Mouse (Mus musculus) cerebellum, adult 9-11 months (tissue): ENCODE results near the gene Chd2.
"Not testable (repeated sequence)": the region's sequence is repeated elsewhere in the genome, so short reads cannot be mapped to it uniquely, and the experiment has no call there.

ENCODE experiments used
- DNase-seq: peaks from one replicate; pipeline ENCODE4 v3.0.0; 2022

The Chd2 gene

DNA sequence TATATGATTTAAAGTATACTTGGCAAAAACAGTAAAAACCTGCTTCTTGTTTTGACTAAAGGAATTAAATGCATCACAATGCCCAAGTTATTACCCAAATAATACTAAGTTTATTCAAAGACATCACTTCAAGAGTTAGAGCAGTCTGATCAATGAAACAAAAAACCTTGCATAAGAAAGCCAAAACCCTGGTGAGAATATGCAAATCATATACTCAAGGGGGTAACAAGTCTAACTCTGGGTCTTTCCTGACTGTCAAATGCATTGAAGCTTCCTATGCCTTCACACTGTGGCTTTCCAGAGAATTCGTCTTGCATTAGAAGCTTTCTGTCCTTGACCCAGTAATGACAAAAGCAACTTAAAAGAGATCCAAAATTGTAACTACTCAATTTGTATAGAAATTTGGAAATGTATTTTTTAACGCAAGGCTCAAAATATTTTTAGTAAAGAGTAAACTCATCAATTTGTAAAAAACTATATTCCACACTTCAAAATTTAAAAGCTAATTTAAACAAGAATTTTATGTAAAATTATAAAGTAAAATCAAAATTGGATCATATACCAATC is 2.4 kb downstream of the Chd2 start:
- no peak for DNase-seq

DNA sequence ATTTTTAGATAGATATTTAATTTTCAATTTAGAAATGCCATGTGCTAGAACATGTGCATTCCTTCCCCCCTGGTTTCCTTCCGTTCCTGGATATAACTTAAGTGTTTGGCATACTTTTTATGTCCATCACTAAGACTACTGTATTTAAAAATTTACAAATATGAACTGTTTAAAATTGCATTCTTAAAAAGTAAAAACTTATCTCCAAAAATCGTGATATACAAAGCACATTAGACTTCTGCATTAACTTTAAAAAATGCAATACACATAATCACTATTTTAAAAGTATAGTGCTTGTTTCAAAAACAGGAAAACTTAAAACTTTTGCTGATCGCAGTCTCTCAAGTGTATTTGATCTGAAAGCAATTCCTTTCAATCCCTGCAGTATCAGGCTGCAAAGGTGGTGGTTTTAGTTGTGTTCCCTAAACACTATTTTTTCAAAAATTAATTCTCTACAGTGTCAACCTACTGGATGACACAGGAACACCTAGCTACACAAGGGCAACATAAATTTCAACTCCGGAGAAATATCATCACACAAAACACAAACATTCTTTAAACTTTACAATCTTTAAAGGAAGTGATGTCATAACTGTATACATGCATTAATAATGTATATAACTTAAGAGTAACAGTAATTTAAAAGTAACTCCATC is 3.1 kb downstream of the Chd2 start:
- no peak for DNase-seq

DNA sequence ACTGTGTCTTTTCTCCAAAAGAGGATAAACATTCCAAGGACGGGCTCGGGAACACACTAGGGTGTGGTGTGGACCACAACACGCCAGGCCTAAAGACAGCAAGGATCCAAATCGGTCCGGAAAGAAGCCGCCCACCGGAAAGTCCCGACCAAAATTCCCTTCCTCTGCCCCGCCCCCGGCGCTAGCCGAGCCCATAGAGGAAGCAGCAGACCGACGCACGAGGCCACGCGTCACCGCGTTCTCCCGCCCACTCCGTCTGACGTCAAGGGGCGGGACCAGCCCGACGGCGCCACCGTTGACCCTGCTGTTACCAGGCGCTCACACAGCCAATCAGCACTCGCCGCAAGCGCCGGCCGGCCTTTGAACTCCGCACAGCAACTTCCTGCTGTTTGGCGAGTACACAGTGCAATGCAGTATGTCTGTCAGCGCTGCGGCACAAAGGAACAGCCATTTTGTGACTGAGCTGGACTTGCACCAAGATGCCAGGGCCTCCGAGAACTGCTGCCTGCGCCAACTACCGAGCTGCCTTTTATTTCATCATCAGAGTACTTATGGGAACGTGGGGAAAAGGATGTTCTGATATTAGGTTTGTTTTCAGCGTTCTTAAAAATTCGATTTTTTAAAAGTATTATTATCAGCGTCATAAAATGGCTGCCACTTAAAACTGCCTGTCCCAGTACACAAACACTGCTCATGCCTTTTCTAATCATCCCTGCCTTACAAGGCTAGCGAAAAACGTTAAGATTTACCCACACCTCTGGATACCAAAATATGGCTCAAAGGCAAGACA is 3.8 kb downstream of the Chd2 start:
- DNase-seq = peak; percentile 100

DNA sequence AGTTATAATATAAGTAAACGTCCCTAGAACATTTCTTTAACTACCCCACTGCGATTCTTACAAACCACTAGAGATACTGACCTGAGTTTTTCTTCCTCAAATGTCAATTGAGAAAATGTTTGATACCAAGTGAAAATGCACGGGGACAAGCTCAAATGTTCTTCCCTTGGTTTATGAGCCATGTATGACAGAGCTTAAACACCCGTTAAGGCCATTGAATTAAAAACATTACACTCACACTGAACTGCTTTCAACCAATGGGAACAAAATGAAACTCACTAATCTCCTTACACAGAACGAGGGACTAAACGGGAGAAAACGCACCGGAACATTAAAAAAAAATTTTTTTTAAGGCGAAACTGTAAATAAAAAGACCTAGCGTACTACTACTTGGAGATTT is 4.4 kb downstream of the Chd2 start:
- no peak for DNase-seq

DNA sequence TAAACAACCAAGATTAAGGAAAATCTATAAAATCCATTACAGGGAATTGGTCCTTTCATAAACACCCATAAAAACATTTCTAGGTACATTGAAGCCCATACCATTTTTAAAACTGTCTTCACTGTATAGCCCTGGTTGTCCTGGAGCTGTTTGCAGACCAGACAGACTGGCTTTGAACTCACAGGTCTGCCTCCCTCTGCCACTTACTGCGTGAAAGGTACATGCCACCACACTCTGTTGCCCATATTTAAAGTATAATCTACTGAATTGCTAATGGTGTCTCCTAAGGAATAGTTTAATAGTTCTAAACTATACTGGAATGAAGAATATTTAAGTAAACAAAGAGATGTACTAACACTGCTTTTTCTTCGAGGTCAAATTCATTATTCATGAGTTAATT is 5.1 kb downstream of the Chd2 start:
- DNase-seq = no peak

DNA sequence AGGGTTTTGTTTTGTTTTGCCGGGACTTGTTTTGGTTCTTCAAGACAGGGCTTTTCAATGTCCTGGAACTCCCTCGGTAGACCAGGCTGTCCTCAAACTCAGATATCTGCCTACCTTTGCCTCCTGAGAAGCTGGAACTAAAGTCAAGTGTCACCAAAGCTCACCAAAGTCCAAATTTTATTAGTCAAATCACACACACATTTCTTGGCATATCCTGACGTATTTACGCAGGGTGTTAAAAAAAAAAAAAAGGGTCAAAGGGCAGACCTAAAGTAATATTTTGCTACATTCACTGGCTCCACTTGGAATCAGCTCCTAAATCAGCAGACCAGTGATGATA is 5.8 kb downstream of the Chd2 start:
- DNase-seq = no peak

DNA sequence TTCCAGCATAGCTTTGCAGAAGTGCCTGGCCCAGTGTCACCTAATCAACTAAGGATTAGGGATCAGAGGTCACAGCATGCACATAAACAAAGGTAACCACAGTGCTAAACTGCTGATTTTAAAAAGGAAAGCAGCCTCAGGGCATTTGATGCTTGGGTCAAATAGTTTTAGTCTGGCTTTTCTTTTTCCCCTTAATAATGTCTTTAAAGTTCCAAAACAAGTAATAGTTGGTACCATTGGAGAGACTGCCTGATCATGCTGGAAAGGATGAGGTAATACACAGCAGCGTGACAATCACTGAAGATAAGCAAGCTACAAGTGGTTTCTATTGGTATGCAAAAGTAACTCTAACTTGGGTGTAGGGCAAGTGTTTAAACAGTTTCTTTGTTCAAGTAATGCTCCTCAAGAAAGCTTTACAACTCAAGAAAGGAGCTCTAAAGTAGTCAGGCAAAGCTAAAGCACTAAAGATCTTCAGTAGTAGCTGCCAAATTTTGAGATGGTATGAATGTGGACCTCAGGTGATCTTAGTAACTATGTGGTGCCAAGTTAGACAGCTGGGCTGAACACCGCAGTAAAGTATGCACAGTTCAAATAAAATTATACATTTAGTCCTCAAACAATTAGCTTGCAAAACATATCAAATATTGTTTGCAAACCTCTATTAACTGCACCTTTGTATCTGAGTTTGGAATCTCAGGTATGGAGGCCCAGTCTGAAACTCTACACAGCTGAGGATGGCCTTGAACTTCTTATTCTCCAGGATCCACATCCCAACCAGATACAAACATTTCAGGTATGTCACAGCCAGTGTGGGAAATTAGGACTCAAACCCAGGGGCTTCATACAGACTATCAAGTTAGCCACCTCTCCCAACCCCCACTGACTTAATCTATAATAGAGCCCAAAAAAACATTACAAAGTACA is 6.4 kb downstream of the Chd2 start:
- DNase-seq = no peak

DNA sequence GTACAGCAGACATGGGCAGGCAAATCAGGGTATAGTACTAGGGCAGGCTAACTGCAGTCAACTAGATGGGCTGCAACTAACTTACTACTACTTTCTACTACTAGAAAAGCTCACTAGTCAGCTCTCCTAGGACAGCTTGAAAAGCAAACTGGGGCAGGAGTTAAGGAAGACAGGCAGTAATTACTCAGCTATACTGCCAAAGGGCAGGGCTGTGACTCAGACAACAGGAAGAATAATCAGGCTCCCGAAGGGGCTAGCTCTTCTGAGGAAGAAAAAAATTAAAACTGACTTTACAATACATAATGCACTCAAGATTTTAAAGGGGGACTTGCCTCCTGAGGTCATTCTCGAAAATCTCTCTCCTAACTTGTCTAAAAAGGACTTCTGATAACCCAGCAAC is 8.2 kb downstream of the Chd2 start:
- DNase-seq = no peak

DNA sequence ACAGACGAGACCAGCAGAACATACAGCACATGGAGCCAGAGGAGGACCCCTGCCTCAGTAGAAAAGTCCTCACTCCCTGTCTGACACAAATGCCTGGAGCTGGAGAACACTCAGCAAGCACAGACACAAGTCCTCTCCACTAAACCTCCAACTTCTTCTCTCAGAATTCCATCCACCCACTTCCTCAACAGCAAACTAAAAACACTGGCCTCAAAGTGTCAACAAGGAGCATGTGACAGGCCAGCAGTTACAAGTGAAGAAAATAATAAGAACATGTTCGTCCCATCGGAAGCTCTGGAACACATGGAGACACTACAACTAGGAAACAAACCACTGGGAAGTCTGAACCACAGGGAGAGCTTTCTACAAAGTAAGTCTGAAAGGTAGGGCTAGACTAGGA is 8.7 kb downstream of the Chd2 start:
- DNase-seq = no peak

DNA sequence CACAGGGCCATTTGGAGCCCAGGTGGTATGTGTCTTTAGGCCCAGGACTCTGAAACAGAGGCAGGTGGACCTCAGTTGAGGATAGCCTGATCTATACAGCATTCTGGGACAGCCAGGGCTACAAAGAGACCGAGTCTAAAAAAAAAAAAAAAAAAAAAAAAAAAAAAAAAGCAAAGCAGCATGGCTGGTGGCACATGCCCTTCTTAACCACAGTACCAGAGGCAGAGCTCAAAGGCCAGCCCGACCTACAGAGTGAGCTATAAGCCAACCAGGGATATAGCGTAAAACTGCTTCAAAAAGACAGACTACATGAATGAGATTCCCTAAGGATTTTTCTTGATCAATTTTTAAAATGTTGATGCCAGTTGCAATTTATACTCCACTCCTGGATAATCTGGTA is 9.5 kb downstream of the Chd2 start:
- no peak for DNase-seq

DNA sequence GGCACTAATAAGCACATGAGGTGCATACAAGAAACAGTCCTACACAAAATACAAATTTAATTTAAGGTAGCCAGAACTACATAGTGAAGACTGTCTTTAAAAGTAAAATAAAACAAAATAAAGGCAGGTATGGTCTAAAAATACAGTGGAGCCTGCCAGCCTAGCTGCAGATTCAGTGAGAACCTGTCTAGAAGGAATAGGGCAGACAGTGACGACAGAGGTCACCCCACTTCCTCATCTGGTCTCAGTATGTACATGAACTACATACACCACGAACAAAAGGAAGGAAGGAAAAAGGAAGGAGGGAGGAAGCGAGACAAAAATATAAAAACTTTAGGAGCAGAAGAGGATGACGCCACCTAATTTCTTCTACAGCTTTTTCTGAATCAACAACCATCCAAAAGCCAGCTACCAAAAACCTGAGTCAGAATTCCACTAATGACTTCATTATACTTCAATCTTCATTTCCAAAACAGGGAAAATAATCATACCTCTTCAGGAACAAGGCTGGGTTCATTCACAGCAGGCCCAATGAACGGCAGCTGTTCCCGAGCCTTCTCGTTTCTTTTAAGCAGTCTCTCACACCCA is 10.0 kb downstream of the Chd2 start:
- no peak for DNase-seq

DNA sequence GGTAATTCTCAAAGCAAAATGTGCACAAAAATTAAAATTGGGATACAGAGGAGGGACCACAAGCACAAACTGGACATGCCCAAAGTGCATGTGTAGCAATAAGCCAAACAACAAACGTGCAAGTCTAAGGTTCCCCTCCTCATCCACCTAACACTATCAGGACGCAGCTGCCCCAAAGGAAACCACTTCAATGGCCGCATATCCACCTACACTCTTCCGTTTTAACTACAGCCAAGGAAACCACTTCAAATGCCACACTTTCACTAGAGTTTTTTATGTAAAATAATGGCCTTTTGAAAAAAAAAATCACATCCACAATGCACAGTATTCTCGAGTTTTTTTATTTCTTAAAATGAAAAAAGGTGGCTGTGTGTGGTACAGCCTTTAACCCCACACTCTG is 10.8 kb downstream of the Chd2 start:
- DNase-seq = no peak

DNA sequence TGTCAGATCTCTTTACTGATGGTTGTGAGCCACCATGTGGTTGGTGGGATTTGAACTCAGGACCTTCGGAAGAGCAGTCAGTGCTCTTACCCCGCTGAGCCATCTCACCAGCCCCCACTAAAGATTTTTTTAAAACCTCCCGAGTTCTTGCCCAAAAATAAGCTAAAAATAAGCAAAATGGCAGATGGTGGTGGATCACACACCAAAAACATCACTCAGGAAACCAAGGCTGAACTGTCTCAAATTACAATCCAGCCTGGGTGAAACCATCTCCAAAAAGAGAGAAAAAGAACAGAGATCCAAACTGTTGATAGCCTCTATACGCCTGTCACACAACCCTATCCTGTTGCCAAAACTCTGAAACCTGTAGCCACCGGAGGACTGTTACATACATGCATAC is 11.5 kb downstream of the Chd2 start:
- no peak for DNase-seq

DNA sequence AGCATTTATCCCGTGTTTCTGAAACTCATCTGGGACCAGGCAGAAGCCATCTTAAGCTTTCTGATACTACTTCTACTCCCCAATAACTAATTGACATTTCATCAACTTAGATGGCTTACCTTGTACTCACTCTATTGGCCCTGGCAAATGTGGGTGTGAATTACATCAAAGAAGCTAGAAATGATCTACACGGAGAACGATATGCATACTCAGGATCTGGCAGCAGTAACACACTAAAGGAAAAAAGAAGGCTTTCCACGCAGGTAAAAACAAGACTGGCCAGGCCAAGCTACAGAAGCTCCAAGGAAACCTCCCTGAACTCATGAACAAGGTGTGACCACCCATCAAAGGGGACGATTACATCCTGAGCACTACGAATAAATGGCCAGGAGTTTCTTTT is 12.4 kb downstream of the Chd2 start:
- no peak for DNase-seq

DNA sequence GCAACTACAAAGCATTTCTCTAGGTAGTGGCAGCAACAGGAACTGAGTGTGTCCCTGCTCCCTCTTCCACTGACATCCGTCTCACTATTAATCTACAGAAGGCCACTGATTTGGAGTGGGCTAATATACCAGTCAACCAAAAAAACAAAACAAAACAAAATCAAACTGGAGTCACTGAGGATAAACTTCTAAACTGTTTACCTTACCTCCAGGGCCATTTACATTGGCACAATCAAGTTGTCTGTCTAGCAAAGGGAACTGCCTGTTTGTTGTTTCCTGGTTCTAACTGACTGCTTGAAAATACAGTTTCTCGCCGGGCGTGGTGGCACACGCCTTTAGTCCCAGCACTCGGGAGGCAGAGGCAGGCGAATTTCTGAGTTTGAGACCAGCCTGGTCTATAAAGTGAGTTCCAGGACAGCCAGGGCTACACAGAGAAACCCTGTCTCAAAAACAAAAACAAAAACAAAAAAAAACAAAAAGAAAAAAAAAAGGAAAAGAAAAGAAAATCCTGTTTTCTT is 13.2 kb downstream of the Chd2 start:
- DNase-seq = not testable (repeated sequence)

DNA sequence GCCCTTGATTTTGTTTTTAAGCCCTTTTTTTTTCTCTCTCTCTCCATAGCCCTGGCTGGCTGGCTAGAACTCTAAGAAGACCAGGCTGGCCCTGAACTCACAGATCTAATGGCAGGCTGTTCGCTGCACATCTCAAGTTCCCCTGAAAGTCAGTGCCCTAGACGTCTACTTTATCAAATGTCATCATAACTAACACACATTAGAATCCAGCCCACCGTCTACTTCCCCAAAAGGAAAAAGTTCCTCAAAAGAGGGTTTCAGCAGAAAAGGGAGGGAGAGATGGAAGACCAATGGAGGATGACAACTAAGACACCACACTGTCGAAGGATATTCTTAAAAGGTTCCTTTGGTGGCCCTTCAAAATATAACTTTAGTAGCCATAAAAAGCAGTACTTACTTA is 14.4 kb downstream of the Chd2 start:
- DNase-seq = no peak

DNA sequence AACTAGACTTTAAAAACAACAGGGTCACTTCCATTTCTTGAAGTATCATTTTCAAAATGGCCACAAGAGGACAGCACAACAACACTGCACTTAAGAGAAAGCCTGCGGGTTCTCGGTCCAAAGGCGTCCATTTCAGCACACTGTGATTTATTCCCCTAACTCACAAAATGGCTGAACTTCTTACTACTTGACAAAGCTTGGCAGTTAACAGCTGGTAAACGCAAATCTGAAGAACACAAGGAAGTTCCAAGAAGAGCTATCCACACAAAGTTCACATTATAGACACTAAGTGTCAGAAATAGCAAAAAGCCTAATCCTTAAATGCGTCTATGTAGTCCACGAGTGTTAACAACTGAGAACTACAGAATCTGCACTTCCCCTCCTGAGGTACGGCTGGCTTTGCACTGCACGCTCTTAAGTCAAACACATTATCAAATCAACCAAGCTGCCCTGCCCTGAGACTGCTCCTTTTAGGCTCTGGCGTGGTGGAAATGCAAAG is 17.1 kb downstream of the Chd2 start:
- DNase-seq = peak; percentile 68

DNA sequence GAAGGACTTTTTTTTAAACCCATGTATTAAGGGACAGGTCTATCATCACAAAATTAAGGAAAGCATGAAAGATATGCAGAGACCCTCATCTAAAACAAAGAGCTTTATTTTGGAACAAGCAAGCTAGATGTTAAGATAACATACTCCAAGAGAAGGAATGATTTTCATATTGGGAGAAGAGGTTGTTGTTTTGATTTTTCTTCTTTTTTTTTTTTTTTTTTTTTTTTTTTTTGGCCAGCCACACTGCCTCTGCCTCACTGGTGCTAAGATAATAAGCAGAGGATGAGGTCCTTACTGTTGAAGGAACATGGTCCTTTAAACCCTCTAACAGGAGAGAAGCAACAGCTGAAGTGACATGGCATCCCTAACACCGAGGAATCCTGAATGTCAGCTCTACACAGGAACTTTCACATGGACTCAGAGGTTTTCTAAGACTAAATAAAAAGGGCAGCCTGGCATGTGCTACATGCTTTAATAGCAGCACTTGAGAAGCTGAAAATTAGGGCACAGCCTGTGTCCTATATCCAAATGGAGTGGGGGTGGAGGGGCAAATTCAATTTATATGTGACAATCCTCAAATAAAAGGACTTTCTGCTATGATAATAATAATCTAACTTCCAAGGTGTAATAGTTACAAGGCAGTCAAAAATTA is 17.9 kb downstream of the Chd2 start:
- DNase-seq = no peak

DNA sequence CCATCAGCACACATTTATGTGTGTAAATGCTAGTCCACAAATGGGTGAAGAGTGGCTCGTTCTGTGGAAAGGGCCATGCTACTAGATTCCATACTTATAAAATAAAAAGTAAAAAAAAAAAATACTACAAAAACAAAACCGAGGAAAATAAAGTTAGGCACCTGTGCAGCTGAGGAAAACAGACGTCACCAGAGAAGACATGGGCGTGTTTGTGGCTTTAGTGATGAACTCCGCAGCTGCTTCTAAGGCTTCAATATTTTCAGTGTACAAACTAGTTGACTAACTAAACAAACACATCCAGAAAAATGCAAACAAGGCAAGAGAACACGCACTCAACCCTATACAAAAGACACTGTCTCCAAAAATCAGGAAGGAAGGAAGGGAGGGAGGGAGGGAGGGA is 18.4 kb downstream of the Chd2 start:
- DNase-seq = no peak

DNA sequence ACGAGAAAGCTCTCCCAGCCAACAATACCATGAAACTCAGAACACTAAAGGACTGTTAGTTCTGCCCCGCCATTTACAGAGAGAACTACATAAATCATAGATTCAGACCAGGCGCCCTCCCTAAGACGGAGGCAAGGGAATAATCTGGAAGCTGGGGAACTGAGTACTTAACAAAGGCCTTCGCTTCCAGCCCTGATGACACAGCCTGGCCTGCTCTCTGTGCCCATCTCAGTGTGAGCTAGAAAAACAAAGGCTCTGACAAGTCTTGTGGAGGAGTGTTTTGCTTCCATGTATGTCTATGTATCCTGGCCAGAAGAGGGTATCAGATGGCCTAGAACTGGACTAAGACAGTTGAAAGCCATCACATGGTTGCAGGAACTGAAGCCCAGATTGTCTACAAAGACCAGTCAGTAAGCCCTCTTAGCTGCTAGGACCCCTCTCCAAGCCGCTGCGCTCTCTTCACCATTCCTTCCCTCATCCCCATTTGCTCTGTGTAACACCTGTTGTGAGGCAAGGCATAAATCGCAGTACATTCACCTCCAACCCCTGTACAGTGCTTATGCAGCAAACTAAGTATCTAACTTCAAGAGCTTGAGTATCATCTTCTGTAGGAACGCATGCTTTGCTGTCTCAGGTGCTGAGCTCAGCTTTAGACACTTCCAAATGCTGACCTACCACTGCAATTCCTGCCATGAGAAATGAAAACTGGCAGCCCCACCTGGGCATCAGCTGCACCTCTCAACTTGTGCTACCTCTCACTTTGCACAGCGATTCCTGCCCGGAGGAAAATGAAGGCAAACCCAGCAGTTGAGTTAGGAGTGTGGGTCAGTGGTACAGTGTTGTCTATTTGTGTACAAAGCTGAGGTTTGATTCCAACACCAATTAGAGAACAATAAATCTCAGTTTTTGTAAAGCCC is 20.1 kb downstream of the Chd2 start:
- no peak for DNase-seq

DNA sequence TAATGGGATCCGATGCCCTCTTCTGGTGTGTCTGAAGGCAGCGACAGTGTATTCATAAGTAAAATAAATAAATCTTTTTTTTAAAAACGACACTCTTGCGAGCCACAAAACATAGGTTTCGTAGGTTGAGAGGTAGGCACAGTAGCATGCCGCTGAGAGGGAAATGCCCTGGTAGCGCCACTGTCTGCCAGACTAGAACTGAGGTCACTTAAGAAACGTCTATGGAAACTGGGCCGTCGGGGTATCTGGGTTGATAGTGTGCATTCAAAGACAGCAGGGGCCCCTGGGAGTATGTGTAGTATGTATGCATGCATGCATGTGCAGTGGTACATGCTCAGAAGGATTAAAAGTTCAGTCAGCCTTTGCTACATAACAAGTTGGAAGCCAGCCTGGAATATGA is 21.4 kb downstream of the Chd2 start:
- DNase-seq = no peak
